Mouse (Mus musculus): Measurements from ENCODE around the gene Tex13a.

Gene Tex13a

GRCm38 (mm10) chrX:138209480-138209879 is at the start of gene Tex13a:
Gene Tex13a, minus strand, starts transcription at chrX:138209580.
- no peak for DNase-seq (ENCODE audit: low spot score in 2 of 2)

- no peak for DNase-seq (ENCODE audit: low spot score in 2 of 2)
These were observed 25.2 kb upstream of the Tex13a start for GRCm38 (mm10) chrX:138234626-138235025.

- no peak for DNase-seq (ENCODE audit: low spot score in 2 of 2)
These were observed 39.2 kb downstream of the Tex13a start for GRCm38 (mm10) chrX:138170146-138170545.

Measured in spleen, postnatal 36 days (tissue).